Mouse (Mus musculus) heart, adult 8-10 months (tissue): ENCODE data around the gene Lenep. TPM values are rescaled to one million over a fixed set of nuclear protein-coding genes. Genes with fewer than 3 reads are reported as not detected.
A peak's percentile ranks its signal among the peaks of the same experiment; 100 is the strongest.

Experiments
- DNase-seq: peaks from one replicate; pipeline ENCODE4 v3.0.0; 2022; ENCODE audit warnings: low spot score
- total RNA-seq, 4 experiments: library from RNA; stranded (reverse); gene quantifications; 2 replicates each; pipeline ENCODE4 v1.2.4; 2022

Gene Lenep
- total RNA-seq, 4 experiments from 2014 or later: 0.75 to 1.5 (median 1.2) TPM; not detected in 1

DNA sequence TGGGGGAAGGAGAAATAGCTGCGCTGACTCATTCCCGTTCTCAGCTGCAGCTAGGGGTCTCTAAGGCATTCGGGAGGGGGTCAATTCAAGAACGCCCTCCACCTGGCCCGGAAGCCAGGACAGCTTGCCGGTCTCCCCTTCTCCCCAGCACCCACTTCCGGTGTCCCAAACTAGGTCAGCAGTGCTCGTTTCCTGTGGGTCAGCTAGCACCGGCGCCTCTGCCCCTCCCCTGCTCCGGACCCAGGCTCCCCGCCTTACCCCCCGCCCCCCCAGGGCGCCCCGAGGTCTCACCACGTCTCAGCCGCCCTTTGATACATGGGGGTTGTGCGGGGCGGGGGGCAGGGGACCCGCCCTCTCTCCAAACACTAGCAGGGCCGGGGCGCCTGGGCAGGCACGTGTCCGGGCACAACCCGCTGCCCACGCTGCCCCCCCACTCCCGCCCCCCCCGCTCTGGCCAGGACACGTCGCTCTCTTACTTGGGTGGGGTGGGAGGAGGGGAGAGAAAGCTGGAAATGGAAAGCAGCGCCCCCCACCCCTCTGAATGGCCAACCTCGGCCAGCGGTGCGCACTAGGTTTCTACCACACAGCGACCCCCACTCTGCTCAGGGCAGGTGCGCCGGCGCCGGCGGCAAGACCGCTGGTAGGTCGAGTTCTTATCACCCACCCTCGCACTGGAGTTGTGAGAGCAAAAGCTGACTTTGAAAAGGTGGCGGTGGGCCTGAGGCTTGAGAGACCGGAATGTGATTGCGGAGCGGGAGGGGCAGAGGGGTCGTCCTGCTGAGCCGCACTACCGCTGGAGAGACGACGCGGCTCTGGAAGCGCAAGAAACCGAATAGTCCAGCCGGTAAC lies 10.7 kb downstream of the Lenep start:
- DNase-seq: peak; percentile 72

DNA sequence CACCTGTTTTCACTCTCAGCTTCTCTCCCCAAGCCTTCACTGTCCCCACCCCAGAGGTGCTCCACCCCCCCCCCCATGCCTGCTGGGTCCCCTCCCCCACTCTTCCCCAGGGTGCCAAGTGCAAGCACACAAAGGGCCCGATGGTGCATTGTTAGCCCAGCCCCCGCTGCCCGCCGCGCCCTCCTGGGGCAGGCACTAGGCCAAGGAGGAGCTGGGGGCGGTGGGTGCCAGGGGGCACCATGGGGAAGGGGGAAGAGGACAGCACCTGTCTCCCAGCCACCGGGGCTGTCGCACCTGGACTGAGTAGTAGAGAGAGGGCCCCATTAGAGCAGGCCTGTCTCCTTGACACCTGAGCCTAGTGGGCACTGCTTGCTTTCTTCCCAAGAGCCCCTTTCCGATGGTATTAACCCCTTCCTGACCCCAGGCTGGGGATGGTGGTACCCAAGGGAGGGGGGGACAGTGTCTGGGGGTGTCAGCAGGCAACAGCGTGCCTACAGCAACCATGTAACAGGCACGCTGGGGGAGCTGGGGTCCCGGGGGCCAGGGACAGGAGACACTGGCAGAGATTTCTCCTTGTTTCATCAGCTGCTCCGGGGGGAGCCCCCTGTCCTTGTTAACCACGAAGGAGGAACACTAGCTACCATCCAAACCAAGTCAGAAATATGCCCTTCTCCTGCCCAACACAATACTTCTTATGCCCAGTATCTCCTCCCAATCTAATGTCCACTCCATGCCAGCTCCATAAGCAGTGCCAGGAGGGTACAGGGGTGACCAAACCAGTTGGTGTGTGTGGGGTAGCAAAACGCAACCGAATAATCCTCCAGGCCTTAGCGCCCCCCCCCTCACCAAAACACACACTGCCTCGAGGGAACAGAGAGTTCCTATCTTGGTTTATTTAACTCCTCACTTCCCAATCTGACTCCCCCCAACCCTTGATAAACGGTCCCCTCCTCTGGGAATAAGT lies 11.6 kb downstream of the Lenep start:
- peak; percentile 19 for DNase-seq

DNA sequence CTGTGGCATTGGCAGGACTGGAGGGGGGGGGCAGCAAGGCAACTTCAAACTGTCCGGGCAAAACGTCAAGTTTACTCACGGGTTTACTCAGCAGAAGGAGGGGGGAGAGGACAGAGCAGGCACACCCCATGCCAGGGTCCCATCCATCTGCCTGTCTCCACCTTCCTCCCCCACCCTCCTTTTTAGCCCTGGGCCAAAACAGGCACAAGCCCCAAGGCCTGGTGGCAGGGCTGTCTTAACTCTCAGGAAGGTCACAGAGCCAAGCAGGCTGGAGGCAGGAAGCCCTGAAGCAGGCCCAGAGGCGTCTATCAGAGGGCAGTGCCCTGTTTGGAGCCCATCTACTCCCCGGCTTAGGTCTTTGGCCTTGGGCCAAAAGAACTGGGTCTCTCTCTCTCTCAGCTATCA lies 12.5 kb downstream of the Lenep start:
- DNase-seq: peak; percentile 55

GRCm38 (mm10) chr3:89388901-89389740 lies 13.5 kb downstream of the Lenep start:
- DNase-seq: peak; percentile 29

DNA sequence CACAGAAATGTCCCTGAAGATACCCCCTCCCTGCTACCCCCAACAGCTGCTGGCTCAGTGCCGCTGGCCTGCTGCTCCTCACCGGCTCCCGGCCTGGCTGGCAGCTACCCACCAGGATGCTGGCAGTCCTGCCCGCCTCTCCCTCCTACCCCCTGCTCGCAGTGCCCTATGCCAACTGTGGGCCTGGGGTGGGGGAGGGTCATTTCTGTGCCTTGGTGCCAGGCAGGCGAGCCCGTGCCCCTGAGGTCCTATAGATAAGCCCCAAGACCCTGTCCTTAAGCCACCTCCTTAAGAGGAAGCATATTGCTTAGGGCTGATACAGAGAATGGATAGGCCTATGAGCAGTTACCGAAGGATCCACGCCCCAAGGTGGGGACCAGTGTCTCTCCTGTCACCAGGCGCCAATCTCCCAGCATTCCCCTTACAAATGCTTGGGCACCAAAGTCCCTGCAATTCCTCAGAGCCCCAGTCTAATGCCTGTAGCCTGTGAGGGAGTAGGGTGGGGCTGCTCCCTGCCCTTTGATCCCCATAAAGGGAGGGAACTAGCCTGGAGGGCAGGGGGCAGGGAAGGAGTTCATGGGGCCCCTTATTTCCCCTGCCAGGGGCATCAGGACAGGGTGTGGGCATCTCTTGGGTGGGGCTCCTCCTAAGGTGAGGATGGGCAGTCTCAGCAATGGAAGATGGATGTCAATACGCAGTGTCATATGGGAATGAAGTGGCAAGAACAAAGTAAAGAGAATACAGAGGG lies 14.3 kb downstream of the Lenep start:
- DNase-seq: peak; percentile 50

DNA sequence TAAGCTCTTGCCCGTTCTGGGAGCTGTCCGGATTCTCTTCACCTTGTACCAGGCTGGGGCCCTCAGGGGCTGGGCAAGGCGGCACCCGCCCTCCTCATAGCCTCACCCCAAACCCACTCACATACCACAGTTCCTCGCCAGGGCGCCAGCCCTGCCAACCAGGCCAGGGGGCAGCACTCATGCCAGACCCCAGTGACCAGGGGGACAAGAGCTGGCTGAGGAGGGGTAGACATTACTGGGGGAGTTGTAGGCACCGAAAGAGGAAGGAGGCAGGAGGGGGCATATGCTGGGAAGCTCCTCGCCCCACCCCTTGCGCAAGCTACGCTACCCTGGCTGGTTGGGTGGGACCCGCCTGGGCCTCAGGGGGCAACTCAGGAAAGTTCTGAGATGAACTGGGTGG lies 15.0 kb downstream of the Lenep start:
- DNase-seq: no peak

- no peak for DNase-seq
Observed at GRCm38 (mm10) chr3:89386438-89387420, 15.9 kb downstream of the Lenep start.

- DNase-seq: no peak
Observed at GRCm38 (mm10) chr3:89385451-89385850, 17.1 kb downstream of the Lenep start.

DNA sequence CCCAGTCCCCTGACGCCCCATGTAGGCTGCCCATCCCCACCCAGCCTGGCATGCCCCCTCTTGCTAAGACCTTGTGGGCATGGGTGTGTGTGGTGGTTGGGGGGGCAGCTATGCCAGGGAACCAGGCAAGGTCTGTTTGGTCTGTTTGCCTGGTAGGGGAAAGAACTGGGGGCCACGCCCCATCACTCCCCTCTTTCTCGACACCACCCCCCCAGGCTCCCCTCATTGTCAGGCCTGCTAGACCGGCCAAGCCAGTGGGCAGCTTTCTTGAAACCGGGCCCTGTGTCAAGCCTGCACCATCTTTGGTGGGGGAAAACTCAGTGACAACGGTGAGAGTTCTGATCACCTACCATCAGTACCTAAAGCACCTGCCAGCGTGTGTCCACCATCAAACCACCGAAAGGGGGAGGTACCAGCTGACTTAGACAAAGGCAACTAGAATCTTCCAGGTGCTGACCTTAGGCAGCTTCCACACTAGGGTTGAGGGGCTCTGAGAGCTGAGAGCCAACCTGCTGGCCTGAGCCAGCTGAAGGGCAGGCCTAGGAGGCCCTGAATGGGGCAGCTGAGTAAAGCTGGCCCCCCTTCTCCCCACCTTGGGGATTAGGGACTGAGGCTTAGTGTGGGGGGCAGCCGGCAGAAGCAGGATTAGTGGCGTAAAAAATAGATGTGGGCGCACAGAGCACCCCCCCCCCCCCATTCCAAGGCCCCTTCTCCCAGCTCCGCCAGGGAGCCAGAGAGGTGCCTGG lies 18.1 kb downstream of the Lenep start:
- no peak for DNase-seq

GRCm38 (mm10) chr3:89383651-89384255 lies 18.8 kb downstream of the Lenep start:
- no peak for DNase-seq

GRCm38 (mm10) chr3:89382950-89383349 lies 19.6 kb downstream of the Lenep start:
- no peak for DNase-seq

- DNase-seq: no peak
Observed at GRCm38 (mm10) chr3:89382033-89382882, 20.3 kb downstream of the Lenep start.

- DNase-seq: no peak
Observed at GRCm38 (mm10) chr3:89381233-89381632, 21.4 kb downstream of the Lenep start.

- no peak for DNase-seq
Observed at GRCm38 (mm10) chr3:89380711-89381110, 21.9 kb downstream of the Lenep start.

GRCm38 (mm10) chr3:89380291-89380690 lies 22.3 kb downstream of the Lenep start:
- no peak for DNase-seq

DNA sequence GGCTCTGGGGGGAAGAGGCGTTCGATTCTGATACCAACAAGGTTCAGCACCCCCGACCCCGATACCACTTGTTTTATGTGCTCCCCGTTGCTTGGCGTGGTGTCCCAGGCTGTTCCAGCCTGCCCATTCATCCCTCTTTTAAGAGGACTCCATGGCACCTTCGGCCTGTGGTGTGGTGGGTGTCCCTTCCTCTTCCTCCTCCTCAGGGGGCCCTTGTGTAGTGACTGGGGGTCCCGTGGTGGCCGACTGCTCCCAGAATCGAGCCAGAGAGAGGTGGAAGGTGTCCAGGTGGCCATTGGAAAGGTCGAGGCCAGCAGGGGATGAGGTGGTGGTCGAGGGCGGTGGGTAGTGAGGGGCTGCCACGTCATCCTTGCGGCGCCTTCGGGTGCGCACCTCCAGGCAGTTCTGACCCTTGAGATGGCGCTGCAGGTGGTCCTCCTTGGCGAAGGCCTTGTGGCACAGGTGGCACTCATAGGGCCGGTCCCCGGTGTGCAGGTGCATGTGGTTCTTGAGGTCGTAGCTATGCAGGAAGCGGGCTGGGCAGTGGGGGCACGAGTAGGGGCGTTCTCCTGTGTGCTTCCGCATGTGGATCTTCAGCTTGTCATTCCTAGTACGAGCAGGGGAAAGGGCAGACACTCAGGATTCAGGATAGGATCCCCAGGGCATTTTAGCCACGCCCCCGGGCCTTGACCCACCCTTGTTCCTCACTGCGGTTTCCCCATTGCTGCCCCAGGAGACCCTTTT lies 23.0 kb downstream of the Lenep start:
- no peak for DNase-seq
